Mouse (Mus musculus) brain, embryonic 14.5 days (tissue): ENCODE measurements around the gene Lpar3. TPM values are rescaled to one million over a fixed set of nuclear protein-coding genes. Genes with fewer than 3 reads are reported as not detected.
A peak's percentile ranks its signal among the peaks of the same experiment; 100 is the strongest.

Experiments used
- DNase-seq: peaks from one replicate; pipeline ENCODE4 v3.0.0-alpha.2; 2011; ENCODE audit warnings: low read depth
- CTCF ChIP-seq: fragments of 200-500 bp; IDR thresholded peaks from 2 replicates; pipeline ENCODE4 v1.5.1; 2012; ENCODE audit warnings: inconsistent platforms, mild to moderate bottlenecking, moderate library complexity, borderline replicate concordance; ENCODE audit not compliant: insufficient read depth, insufficient read length; ENCODE audit errors: extremely low read depth
- POLR2A ChIP-seq: fragments of 200-500 bp; IDR thresholded peaks from 2 replicates; pipeline ENCODE4 v1.6.1; 2012; ENCODE audit warnings: mild to moderate bottlenecking, inconsistent platforms, borderline replicate concordance; ENCODE audit not compliant: poor library complexity, insufficient read depth, insufficient read length, severe bottlenecking; ENCODE audit errors: extremely low read depth
- polyA plus RNA-seq: library from polyadenylated mRNA; depleted of rRNA; stranded (reverse); fragments of >200 nt; gene quantifications from 2 replicates; pipeline ENCODE4 v1.2.3, GENCODE M21; 2012

Lpar3 gene
- polyA plus RNA-seq, 1 experiment, result 0.52 TPM

DNA sequence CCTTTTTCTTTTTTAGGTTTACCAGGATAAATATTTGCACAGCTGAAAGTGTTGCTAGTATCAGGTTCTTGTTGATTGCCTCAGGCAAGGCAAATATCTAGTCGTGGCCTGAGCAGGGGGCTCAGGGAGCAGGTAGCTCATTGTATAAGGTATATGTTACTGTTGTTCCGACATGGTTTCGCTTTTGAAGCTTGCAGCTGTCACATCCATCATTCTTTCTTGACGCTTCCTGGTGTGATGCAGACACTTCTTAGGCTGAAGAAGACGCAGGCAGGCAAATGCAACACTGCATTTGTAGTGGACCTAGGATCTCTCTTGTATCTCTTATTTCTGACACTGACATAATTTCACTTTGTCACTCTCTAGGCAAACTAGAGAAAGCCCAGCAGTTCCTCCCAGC is 7.4 kb upstream of the Lpar3 start:
- TF ChIP-seq CTCF, result no peak
- TF ChIP-seq POLR2A, result no peak

DNA sequence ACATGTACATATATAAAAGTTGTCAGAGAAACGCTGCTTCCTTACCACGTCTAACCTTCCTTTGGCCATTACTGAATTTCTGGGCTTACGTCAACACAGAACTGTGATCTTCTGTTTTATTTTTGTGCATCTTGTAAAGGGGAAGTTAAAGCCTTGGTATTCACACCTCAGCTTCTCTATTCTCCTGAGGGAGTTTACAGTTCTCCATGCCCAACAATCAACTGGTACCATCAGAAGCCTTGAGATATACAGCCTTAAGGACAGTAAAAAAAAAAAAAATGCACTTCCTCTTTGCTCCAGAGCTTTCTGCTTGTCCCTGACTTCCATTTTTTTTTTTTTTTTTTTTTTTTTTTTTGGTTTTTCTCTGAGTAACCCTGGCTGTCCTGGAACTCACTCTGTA is 4.2 kb upstream of the Lpar3 start:
- TF ChIP-seq CTCF, result no peak
- no peak for TF ChIP-seq POLR2A
- no peak for DNase-seq

More for the DNA sequence above, 7.4 kb upstream of the Lpar3 start:
- no peak for DNase-seq

DNA sequence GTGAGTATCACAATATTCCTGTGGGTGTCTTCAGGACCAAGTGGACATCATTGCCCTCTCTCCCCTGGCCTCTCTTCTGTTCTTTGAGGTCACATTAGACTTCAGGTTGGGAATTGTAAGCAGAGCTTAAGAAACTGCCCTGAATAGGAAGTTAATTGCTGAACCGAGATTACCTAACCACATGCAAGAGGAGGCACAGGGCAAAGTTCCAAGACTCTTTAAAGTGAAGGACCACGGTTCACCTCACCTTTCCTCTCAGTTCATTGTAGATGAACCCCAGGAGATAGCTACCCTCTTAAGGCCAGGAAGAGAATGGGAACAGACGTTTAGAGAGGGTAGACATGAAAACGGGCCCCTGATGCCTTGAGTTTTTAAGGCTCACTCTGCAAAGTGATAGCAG is 3.5 kb downstream of the Lpar3 start:
- no peak for DNase-seq
- TF ChIP-seq POLR2A (no peak), CTCF (no peak)

DNA sequence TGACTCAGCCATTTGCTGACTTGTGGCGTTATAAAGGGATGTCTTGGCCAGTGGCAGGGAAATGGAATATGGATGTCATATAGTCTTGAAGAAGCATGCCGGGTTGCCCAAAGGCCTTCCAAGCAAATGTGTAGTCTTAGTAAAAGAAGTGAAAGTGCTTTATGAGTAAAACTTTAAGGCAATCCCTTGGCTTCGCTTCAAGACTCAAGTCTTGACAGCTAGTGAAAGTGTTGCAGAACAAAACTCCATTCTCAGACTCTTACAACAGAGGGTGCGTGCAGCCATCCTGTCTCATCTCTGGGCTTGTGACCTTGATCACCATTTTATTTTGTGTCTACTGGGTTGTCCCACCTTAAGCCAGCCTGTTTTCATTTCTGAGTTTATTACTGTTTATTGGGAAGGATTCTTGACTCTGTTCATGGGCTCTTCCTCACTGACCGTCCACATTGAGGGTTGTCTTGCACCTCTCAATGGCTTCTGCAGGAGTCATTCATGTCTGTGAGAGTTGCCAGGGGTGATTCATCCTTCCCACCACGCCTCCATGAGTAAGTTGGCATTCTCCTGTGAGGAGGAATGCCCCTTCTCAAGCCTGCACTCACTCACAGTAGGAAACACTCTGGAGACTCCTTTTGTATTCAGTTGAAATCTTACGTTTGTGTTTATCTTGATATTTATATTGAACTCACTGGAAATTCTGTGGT is 4.4 kb downstream of the Lpar3 start:
- TF ChIP-seq POLR2A, result no peak
- no peak for TF ChIP-seq CTCF
- no peak for DNase-seq

DNA sequence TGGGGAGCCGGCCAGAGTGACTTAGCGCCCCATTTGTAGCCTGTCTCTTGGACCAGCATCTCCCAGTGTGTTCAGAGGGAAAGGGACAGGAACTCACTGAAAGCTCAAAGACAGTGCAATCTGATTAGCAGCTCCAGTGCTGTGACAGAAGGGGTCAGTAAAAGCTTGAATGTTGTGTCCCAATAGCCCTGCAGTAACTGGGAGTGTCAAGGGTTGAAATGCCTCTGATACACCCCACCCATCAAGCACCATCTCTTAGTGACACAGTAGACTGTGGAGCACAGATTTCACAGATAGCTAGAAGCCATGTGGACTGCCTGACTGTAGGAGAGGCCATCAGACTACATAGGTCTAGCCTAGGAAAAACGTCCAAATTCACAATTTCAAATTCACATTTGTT is 6.7 kb downstream of the Lpar3 start:
- TF ChIP-seq CTCF, result no peak
- no peak for TF ChIP-seq POLR2A
- DNase-seq, result no peak

DNA sequence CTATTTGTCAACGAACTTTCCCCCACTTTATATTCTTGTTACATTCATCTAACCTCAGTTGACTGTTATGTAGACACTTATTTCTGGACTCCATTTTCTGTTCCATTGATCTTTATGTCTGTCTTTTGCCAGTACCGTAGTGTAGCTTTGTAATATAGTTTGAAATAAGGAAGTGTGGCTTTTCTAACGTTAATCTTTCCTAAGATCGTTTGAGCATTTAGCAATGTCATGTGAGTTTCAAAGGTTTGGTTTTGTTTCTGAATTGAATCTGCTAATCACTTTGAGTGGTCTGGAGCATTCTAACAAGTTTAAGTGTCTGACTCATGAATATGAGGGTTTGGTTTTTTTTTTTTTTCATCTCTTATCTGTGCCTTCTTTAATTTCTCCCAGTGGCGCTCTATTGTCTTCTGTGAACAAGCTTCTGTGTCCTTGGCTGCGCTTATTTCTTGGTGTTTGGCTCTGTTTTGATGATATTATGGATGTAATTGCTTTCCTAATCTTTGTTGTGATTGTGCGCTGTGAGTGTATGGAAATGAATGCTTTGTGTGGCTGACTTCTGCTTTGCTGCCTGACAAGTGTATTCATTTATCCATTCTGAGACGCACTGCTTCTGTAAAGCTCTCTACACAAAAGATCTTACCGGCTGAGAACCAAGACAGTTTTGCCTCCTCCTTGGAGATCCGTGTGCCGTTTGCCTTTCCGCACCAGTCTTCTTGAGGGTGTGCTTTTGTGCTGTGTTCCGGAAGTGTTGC is 8.0 kb downstream of the Lpar3 start:
- DNase-seq, result peak; percentile 61
- TF ChIP-seq CTCF (no peak), POLR2A (no peak)

DNA sequence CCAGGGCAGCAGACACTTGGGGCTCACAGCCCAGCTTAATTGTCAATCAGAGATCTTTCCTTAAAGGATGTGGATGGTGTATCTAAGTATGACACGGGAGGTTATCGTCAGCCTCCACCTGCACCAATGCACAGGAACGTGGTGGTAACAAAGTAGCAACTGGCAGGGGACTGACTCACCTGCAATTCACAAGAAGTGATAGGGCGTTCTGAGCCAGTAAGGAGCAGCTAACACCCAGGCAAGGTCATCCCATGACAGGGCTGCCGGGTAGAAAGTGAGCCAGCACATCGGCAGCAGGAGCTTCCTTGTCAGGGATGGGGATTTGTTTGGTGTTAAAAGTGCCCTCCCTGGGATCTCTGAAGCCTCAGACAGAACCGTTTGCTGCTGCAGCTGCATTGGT is 11.9 kb downstream of the Lpar3 start:
- no peak for DNase-seq
- TF ChIP-seq POLR2A (no peak), CTCF (no peak)

DNA sequence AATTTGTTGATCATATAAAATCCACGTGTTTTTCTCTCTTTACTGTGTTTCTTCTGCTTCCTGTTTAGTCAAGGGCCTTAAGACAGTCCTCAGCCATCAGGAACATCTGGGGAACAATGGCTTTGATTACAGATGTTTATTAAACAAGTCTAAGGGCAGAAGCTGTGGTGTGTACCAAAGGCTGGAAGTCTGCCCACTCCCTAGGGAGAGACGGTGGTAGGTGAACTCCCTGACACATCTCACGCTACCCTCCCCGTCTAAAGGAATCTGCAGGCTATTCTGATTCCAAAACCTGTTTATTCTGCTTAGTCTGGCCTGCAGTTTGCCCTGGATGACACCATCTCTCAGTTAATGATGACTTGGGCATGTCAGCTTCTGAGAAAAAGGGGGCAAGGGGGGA is 13.0 kb downstream of the Lpar3 start:
- TF ChIP-seq POLR2A, result no peak
- DNase-seq, result no peak

DNA sequence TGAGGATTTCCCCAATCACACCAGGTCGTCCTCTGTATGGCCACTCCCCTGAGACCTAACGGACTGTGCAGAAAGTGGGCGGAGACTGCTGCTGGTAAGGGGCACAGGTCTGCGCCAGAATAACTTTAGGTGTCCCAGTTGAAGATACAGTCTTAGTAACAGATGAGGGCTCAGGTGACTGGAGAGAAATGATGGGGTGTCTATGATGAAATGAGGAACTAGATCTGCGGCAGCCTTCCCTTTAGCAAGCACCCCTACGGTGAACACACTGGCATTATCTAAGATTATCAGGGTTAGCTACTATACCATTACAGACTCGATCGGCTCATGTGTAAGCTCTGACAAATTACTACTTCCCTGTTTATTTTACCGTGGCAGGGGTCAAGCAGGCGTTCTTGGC is 13.8 kb downstream of the Lpar3 start:
- no peak for DNase-seq
- TF ChIP-seq CTCF (no peak), POLR2A (no peak)

DNA sequence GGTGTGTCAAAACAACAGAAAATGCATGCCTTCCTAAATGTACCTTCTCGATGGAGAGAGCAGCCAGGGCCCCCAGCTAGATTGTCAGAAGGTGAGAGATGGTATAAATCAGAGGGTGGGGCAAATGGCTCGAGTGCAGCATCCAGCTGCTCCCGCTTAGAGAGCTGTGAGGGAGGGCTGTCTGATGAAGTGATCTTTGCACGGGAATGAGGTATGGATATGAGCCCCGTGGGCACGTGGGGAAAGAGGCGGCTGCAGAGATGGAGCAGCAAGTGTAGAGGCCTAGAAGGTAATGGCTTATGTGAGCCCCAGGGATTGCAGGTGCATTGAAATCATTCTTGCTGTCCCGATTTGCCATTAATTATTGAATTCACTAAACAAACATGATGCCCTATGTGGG is 15.5 kb downstream of the Lpar3 start:
- no peak for DNase-seq
- TF ChIP-seq POLR2A (no peak), CTCF (no peak)

DNA sequence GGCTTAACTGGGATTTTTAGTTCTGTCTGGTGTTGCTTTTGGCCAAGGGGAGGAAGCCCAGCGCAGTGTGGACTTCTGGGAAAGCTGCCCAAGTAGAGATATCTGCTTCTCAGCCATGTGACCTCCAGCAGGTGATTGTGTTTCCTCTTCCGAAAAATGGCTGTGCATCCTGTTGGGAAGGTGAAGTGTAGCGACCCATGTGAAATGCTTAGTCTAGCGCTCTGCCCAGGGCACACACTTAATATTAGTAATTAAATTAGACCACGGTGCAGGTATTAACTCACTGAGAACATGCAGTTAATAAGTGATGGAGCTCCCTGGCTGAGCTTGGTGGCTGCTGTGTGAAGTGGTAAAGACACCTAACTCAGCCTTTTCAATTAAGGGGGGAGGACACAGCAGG is 16.9 kb downstream of the Lpar3 start:
- DNase-seq, result peak; percentile 21

DNA sequence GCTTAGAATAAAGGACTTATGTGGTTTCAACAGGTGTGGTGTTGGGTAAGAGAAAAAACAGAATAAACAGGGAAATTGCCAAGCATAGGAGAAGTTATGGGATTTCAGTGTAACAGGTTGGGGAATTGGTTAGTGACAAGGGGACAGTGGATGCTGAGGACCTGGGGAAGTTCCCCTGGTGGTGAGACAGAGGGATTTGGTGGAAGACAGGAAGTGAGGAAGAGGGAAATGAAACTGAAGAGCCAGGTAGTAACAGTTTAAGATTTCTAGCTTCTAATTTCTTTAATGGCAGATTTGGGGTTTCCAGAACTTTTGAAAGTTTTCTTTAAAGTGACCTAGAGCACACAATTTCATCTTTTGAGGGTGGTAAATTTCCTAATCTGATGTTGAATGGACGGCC is 23.9 kb downstream of the Lpar3 start:
- no peak for TF ChIP-seq CTCF
- TF ChIP-seq POLR2A, result no peak
- DNase-seq, result no peak

More for the DNA sequence above, 16.9 kb downstream of the Lpar3 start:
- TF ChIP-seq POLR2A, result no peak
- no peak for TF ChIP-seq CTCF

DNA sequence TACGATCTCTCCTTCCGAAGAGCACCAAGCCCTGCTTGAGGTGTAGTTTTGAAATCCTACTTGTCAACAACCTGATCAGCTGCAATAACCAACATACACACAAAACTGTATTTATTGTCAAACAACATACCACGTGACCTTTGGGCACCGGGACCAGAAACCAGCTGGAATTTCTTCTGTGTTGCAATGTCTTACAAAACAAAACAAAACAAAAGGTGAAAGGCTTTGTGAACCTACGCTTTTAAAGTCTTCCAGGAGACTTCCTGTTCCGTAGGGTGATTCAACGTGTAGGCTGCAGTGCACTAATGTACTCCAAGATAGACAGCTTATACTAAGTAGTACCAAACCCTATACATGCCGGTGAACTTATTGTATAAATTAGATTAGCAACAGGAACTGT is 25.8 kb downstream of the Lpar3 start:
- no peak for TF ChIP-seq POLR2A
- TF ChIP-seq CTCF, result no peak
- no peak for DNase-seq

DNA sequence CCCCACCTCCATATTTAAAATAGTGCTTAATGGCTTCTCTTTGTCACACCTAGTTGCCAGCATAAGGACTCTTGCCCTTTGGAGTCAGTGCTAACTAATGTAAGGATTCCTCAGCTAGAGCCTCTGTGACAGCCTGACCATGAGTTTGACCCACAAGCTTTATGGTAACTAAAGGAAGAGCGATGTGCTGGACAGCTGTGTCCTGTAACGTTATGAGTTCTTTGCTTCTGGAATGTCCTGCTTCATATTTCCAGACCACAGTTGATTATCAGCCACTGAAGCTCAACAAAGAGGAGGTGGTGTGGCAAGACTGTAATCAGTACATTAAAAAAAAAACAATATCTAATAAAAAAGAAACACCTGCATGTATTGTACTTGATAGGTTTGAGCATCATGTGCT is 26.2 kb downstream of the Lpar3 start:
- TF ChIP-seq POLR2A, result no peak
- no peak for TF ChIP-seq CTCF
- no peak for DNase-seq
